In genomic region chr1:128810094-128810493, GRCm38 (mm10) we compare ENCODE assay signal across 18 mouse cellular contexts.
"Had no signal": no experiment of that assay in that cellular context is flagged by ENCODE, and none has a peak within 500 bp of the region (broad histone marks: within the 10 kb centered on the region; RNA-seq: fewer than 3 reads in every experiment).

No protein-coding gene starts in this region.

- H3K9ac ChIP-seq: lung, embryonic 14.5 days; midbrain, embryonic 13.5 days; midbrain, embryonic 15.5 days; neural tube, embryonic 13.5 days; neural tube, embryonic 15.5 days had no signal

- H3K27ac ChIP-seq: midbrain, embryonic 13.5 days; midbrain, embryonic 15.5 days; neural tube, embryonic 13.5 days; neural tube, embryonic 15.5 days had no signal

- DNase-seq: lung, adult 18-20 months; lung, embryonic 14.5 days; lung, postnatal 10 days; lung, postnatal 4 days; retina, postnatal 1 day; right cerebral cortex, adult 18-20 months; right cerebral cortex, postnatal 25 days; right cerebral cortex, postnatal 4 days; spleen, adult 18-20 months; thymus, adult 18-20 months; thymus, postnatal 14 days; thymus, postnatal 36 days had no signal

- H3K36me3 ChIP-seq: midbrain, embryonic 13.5 days; midbrain, embryonic 15.5 days; neural tube, embryonic 13.5 days; neural tube, embryonic 15.5 days had no signal

- H3K4me2 ChIP-seq: lung, embryonic 14.5 days; midbrain, embryonic 11.5 days; midbrain, embryonic 13.5 days; midbrain, embryonic 15.5 days; neural tube, embryonic 13.5 days; neural tube, embryonic 15.5 days had no signal

- H3K4me3 ChIP-seq: midbrain, embryonic 13.5 days; midbrain, embryonic 15.5 days; myocyte; neural tube, embryonic 13.5 days; neural tube, embryonic 15.5 days had no signal

- H3K9me3 ChIP-seq: midbrain, embryonic 13.5 days; midbrain, embryonic 15.5 days; neural tube, embryonic 13.5 days; neural tube, embryonic 15.5 days had no signal

- H3K27me3 ChIP-seq: midbrain, embryonic 13.5 days; midbrain, embryonic 15.5 days; neural tube, embryonic 13.5 days; neural tube, embryonic 15.5 days had no signal

- ATAC-seq: midbrain, embryonic 13.5 days; midbrain, embryonic 15.5 days had no signal
